Mouse (Mus musculus): Measurements from ENCODE around the gene Scp2.
"Not testable (repeated sequence)": the region's sequence is repeated elsewhere in the genome, so short reads cannot be mapped to it uniquely, and the experiment has no call there.

Scp2 gene

GRCm38 (mm10) chr4:108096345-108096744 is 48.5 kb downstream of the Scp2 start, which contains the start of gene Podn:
Gene Podn, minus strand, starts transcription at chr4:108096445.
- in situ Hi-C loops (cut with MboI) = no loop called here

GRCm38 (mm10) chr4:108092741-108093397 is 51.9 kb downstream of the Scp2 start:
- in situ Hi-C loops (cut with MboI) = no loop called here

- in situ Hi-C loops (cut with MboI) = no loop called here
These were observed 60.8 kb downstream of the Scp2 start for GRCm38 (mm10) chr4:108083993-108084392.

- in situ Hi-C loops (cut with MboI) = no loop called here
These were observed 61.6 kb downstream of the Scp2 start for GRCm38 (mm10) chr4:108083032-108083735.

GRCm38 (mm10) chr4:108082401-108082806 is 62.4 kb downstream of the Scp2 start:
- in situ Hi-C loops (cut with MboI) = no loop called here

- in situ Hi-C loops (cut with MboI) = no loop called here
These were observed 63.9 kb downstream of the Scp2 start for GRCm38 (mm10) chr4:108080876-108081275.

- in situ Hi-C loops (cut with MboI) = no loop called here
These were observed 65.0 kb downstream of the Scp2 start for GRCm38 (mm10) chr4:108079762-108080161.

- in situ Hi-C loops (cut with MboI) = not testable (repeated sequence)
These were observed 65.6 kb downstream of the Scp2 start for GRCm38 (mm10) chr4:108079191-108079590.

- in situ Hi-C loops (cut with MboI) = no loop called here
These were observed 67.4 kb downstream of the Scp2 start for GRCm38 (mm10) chr4:108077224-108077955.

GRCm38 (mm10) chr4:108074204-108074823 is 70.5 kb downstream of the Scp2 start:
- in situ Hi-C loops (cut with MboI) = no loop called here

GRCm38 (mm10) chr4:108072086-108072485 is 72.7 kb downstream of the Scp2 start:
- in situ Hi-C loops (cut with MboI) = no loop called here

- in situ Hi-C loops (cut with MboI) = no loop called here
These were observed 73.4 kb downstream of the Scp2 start for GRCm38 (mm10) chr4:108071235-108071901.

- in situ Hi-C loops (cut with MboI) = no loop called here
These were observed 74.1 kb downstream of the Scp2 start for GRCm38 (mm10) chr4:108070723-108071122.

GRCm38 (mm10) chr4:108070286-108070685 is 74.5 kb downstream of the Scp2 start:
- in situ Hi-C loops (cut with MboI) = no loop called here

GRCm38 (mm10) chr4:108068081-108068480 is 76.7 kb downstream of the Scp2 start:
- in situ Hi-C loops (cut with MboI) = no loop called here

- in situ Hi-C loops (cut with MboI) = no loop called here
These were observed 77.5 kb downstream of the Scp2 start for GRCm38 (mm10) chr4:108067261-108067660.

GRCm38 (mm10) chr4:108066569-108066968 is 78.2 kb downstream of the Scp2 start:
- in situ Hi-C loops (cut with MboI) = no loop called here

GRCm38 (mm10) chr4:108065176-108065844 is 79.5 kb downstream of the Scp2 start:
- in situ Hi-C loops (cut with MboI) = no loop called here

- in situ Hi-C loops (cut with MboI) = no loop called here
These were observed 81.2 kb downstream of the Scp2 start for GRCm38 (mm10) chr4:108063616-108064015.

GRCm38 (mm10) chr4:108062524-108062923 is 82.3 kb downstream of the Scp2 start:
- in situ Hi-C loops (cut with MboI) = no loop called here

- in situ Hi-C loops (cut with MboI) = no loop called here
These were observed 84.0 kb downstream of the Scp2 start for GRCm38 (mm10) chr4:108060774-108061173.

Data from mature B cell (primary cell).